Mouse (Mus musculus) T-cell, adult 2 months (primary cell): ENCODE results near the gene Ascc1.

Experiments
- DNase-seq: peaks from one replicate; pipeline ENCODE4 v3.0.0; 2022; ENCODE audit warnings: low spot score

Ascc1 gene

DNA sequence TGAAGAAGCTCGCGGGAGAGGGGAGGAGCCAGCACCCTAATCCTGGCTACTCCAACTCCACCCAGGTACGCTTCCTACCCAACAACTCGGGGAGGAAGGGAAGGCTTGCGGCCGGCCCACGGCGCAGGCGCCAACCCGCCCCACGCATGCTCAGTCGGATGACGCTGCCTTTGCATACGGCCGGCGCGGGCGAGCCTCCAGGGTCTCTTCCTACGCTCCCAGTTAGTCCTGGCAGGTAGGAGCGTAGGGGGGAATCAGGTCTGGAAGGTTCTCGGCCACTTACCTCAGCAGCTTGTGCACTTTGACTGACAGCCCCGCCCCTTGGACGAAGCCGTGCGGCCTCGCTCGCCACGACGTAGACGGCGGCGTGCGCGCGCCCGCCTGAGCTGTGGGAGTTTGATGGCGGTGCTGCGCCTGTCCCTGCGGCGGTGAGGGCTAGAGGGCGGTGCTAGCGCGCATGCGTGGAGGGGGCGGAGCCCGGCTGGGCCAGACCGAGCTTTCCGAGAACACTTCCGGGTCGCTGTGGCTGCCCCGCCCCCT is at the start of gene Ascc1, which contains the start of gene Anapc16:
TSS of gene Ascc1 (plus strand) at position 133 of the 540 bp plus-strand sequence.
TSS of gene Anapc16 (minus strand) at position 463 of the 540 bp plus-strand sequence.
- DNase-seq: peak; percentile 98

DNA sequence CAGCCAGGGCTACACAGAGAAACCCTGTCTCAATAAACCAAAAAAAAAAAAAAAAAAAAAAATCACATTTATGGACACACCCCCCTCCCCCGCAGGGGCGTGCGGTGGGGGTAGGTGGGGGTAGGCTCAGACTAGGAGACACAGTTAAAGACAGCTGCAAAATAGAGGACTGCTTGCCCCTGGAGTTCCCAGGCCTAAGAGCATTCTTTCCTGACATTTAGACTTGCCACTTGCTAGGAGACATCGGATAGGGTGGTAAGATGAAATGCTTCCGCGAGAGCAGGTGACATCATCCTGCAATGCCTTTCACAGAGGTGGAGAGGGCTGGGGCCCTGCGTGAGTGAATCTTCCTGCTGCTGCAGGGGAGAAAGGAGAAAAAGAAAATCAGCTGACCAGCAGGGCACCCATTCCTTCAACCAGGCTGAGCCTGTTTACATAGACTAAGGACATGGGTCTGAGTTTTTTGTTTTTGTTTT is 49.0 kb upstream of the Ascc1 start:
- peak; percentile 53 for DNase-seq

DNA sequence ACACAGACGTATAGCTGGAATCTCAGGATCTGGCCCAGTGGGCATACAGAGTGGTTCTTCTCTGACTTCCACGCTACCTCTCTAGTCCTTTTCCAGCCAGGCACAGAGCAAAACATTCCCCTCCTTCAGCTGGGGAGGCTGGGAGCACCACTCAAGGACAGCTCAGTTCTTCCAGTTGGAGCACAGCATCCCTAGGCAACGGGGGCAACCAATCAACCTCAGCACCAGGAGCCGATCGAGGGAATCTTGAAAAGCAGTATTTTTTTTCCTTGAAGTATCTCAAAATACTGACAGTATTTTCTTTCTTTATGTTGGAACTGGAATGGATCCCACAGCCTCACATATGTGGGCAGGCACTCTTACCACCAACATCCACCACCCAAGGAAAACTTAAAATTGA is 45.9 kb upstream of the Ascc1 start:
- no peak for DNase-seq

DNA sequence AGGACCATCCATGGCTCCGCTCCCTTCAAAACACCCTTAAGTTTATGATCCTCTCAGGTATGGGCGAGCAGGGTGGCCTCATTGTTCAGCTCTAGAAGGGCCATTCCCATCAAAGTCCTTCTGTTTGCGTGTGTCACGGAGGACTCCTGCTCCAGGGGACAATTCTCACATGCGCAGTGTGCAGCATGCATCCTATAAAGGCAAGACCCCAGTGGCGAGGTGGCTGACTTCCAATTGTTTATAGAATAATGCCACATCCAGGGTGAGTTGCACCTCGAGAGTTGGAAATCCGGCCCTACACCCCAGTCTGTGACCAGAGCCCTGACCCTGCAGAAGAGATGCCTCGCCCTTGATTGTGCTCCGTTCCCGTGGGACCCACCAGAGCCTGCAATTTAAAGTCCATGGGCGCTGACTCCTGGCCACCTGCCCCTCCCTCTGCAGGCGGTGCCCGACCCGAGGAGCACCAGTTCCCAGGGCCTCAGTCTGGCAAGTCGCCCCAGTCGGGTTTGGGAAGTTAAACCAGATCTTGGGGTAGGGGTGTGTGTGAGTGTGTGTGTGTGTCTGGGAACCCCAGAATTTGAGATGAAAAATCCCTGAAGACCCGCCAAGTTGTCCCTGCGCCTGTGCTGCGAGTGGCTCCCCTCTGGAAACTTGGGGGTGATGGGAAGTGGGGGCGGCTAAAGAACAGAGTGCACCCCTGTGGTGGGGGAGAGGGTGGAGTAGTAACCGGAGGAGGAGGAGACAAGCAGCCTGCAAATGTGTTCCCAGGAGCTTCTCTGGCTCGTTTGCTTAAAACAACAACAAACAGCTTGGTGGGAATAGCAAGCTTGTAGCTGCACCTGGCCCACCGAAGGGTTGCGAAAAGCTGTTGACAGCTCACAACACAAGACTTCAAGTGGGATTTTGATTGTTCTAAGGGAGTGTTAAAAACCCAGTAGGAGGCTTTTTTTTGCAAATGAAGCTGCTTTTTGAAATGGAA is 45.1 kb upstream of the Ascc1 start:
- DNase-seq: no peak

DNA sequence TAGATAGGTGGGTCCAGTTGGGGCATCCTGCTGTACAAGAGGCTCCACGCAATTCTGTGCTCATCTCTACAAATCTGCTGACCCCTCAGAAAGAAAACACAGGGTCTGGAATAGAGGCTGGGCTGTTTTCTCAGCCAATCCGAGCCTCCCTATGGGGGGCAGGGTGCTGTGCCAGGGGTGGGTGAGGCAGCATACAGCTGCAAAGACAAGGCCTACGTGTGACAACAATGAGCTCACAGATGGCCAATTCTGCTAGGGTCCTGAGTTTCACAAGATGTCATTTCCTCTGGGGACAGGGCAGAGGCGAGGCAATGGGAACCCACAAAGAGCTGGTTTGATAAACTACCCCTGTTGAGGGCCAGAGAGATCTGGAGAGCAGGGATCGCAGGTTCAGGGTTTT is 44.1 kb upstream of the Ascc1 start:
- no peak for DNase-seq

DNA sequence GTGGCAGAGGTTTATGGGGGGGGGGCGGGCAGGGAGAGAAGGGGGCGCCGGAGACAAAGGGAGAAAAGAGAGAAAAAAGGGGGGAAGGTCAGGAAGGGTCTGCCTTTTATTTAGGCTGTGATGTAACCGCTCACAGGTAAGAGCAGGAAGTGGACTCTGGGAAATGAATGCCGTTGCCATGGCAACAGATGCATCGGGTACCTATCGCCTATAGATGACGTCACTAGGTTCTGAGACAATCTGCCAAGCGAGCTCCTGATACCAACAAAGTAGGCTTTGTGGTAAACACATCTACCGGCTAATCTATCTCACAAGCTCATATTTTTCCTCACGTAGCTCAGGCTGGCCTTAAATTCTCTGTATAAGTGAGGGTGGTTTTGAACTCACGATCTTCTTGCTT is 43.1 kb upstream of the Ascc1 start:
- no peak for DNase-seq

DNA sequence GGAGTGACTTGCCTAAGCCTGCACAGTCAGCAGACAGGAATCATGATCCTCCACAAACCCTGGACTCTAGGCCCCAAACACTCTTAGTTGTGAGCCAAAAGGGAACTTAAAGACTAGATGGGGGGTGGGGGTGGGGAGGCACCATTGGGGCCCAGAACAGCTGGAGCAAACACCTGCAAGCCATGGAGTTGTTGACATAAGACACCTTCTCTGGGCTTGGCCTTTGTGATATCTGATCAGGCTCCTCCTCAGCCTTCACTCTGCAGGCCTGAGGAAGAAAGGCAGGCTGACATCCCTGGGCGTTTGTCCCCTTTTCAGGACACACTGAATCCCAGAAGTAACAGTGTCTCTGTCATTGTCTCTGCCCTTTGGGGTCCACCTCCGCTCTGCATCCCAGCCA is 39.0 kb upstream of the Ascc1 start:
- DNase-seq: no peak

DNA sequence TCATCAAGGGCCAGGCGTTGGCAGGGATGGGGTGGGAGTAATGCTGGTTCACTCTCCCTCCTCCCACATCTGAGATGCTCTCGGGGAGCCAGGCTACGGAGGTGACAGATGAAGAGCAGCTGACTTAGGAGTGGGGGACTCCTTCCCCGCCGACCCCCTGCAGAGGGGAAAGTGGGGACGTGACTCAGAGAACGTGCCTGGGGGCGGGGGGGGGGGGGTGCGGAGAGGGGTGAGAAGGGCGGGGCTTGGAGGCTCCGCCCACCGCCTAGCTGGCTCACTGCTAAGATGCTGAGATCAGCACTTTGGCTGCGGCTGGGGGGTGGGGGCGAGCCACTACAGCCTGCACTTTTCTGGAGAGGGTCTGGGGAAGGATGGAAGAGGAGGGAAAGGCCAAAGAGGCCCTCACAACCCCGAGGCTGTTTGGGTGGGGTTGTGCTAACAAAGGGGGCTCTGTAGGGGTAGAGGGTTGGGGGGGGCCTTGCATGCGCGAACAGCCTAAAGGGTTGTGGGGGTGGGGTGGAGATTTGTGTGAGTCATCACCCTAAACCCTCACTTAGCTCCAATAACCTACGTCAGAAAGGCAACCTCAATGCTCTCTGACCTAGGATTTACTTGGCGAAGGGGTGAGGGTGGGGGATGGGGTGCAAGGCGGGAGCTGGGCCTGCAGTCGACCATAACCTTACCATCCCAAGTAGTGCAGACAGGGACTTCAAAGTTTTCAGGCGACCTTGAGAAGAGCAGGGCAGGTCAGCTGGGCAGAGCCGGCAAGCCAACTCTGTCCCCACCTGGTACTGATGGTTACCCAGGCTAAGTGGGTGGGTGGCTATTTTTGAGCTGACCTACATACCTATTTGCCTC is 37.9 kb upstream of the Ascc1 start:
- peak; percentile 42 for DNase-seq

DNA sequence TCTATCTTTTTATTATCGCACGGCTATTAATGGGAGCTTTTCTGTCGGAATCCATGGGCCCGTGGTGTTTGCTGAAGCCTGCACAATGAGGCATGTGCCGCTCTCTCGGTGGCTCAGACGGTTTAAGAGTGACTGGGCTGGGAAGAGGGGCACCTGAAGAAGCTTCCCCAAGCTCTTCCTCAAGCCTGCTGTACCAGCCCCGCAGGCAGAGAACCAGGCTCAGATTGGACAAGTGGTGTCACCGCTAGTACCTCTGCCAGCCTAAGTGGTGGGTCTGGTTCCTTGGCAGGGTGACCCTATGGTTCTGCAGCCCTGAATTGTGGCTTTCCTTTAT is 37.3 kb upstream of the Ascc1 start:
- DNase-seq: no peak

DNA sequence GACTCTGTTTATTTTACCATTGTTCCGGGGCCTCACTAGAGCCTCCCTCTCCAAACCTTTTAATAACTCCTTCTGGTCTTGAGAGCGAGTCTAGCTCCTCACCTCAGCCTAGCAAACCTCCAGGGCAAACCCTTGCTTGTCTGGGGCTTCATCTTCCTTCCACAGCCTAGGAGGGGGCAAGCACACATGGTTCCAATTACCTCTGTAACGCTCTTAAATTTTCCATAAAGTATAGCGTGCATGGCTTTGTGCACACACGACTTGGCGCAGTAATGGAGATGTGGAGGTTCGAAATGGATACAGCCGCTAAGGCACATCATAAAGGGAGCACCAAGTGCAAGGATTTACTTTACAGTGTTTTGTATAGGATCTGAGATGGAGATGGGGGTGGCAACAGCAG is 36.8 kb upstream of the Ascc1 start:
- no peak for DNase-seq

DNA sequence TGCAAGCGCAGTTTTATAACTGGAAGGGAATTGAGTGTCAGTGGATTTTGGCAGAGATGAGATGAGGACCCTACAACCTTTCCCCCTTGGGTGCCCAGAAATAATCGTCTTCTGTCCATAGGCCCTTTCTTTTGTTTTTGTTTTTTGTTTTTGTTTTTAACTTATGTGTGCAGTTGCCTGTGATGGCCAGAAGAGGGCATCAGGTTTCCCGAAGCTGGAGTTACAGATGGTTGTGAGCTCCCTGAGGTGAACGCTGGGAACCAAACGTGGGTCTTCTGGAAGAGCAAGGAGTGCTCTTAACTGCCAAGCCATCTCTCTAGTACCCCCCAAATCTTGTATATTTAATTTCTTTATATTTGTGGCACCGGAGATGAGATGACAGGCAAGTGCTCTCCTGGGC is 35.9 kb upstream of the Ascc1 start:
- no peak for DNase-seq

DNA sequence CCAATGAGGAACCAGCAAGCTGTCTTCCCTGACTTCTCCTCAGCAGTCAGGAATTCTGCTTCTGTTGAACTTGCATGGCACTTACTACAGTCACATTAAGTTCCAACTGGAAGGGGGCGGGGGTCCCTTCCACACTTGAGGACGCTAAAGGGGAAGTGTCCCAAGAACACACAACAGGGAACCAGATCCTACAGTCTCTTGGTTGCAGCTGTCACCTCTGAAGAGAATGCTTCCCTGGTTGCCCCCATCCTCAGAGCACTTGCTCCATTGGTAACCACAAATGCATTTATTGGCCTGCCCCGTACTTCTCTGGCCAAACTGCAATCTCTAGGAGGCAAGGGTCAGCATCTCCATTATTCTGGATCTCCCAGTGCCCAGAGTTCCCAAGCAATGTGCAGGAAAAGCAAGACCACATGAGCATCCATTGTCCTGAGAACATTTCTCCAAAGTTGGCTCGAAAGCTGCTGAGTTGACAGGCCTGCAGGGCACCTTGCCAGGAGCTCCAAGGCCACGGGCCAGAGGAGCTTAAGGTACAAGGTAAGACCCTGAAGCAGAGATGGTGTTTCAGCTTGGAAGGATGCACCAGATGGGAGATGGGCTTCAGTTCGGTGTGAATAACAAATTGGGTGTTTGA is 35.2 kb upstream of the Ascc1 start:
- no peak for DNase-seq

DNA sequence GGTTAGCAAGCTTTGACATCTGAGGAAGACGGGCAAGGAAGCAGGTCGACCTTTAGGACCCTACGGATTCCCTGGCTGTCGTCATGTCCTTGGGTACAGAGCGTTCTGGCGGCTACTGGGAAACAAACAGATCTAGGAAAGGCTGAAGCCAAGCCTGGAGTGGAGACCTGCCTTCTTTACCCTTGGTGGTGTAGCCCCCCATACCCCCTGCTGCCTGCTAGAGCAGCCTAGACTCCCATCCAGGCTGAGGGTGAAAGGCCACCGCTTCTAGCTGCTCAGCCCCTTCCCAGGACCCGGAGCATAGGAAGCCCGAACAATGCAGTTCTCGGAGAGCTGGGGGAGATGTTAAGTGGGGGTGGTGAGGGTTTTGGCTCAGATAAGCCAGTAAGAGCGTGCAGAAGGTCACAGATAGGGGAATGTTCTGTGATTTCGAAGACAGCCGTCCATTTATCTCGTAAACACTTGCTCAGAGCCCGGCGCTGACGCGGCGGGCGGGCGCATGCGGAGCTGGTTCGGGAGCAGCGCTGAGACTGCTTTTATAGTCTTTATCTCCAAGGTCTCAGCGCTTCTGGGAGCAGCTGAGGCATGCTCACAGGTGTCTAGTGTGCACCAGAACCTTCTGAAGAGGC is 32.7 kb upstream of the Ascc1 start:
- DNase-seq: peak; percentile 64

DNA sequence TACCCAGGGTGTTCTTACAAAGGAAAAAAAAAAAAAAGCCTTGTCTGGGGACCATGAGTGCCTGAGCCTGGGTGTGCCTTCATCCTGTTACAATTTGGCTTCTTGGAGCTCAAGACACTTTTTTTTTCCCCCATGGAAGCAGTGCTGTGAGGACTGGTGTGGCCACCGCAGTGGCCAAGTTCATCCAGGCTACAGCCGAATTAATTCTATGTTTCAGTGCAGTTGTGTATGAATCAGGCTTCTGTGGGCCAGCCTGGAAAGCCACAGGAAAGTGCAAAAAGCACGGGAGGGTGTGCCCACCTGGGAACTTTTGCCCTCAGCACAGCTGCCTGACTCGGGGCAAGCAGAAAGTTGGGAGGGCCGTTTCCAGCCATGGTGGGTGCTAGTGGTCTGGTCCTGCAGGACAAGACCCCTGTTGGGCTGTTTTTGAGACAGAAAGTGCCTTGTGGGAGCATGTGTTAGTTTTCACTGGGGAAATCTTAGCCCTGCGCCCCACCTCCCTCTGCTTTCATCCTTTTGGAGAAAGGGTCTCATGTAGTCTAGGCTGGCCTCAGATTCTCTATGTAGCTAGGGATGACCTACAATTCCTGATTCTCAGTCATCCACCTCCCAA is 32.0 kb upstream of the Ascc1 start:
- no peak for DNase-seq

DNA sequence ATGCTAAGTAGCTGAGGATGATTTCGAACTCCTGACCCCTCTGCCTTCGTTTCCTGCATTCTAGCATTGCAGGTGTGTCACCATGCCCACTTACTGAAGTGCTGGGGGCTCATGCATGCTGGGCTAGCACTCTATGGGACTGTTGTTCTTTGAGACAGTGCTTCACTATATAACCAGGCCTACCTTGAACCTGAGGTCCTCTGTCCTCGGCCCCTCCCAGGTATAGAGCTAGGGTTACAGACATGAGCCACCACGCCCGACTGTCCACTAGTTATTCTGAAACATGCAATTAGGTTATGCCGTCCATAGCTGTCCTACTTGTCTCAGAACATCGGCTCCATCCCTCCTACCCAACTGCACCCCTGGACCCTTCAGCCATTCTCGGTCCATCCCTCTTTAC is 30.8 kb upstream of the Ascc1 start:
- DNase-seq: no peak

DNA sequence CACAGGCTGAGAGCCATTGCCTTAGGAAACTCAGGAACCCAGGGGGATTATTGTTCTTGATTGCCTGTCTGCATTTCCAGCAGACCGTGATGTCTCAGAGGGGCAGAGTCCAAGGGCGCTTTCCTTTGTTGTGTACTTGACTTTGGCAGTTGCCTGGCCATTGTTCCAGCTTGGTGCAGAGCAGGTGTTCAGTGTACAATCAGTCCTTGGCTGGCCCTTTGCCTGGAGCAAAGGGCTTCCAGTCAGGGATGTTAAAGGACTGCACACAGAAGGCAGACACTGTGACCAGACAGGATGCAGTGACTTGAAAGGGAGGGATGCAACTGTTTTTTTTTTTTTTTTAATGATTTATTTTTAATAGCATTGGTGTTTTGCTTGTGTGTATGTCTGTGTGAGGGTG is 30.1 kb upstream of the Ascc1 start:
- no peak for DNase-seq

DNA sequence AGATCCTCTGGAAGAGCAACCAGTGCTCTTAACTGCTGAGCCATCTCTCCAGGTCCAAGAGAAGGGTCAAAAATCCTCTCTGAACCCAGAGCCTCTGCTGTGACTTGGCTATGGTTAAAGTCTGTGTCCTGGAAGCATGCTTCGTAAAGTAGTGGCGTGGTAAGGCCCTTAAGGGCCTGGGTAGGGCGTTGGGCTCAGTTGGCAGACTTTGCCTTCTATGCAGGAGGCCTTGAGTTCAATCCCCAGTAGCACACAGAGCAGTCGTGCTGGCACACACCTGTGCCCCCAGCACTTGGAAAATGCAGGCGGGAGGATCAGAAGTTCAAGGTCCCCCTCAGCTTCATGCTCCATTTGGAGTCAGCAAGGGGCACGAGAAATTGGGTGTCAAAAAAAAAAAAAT is 29.6 kb upstream of the Ascc1 start:
- DNase-seq: no peak

DNA sequence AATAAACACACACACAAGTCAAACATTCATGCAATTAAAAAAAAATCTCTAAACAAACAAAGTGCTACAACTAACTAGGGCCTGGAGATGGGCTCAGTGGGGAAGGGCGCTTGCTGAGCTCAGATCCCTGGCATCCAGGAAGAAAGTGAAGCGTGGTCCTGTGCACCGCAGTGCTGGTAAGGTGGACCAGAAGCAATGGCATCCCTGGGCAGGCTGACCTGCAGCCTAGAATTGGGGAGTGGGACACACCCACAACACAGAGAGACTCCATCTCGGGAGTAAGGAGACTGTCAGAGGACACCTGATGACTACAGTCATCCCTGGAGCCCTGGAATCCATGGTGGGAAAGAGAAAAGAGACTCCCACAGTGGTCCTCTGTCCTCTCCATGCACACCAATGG is 29.2 kb upstream of the Ascc1 start:
- DNase-seq: no peak

DNA sequence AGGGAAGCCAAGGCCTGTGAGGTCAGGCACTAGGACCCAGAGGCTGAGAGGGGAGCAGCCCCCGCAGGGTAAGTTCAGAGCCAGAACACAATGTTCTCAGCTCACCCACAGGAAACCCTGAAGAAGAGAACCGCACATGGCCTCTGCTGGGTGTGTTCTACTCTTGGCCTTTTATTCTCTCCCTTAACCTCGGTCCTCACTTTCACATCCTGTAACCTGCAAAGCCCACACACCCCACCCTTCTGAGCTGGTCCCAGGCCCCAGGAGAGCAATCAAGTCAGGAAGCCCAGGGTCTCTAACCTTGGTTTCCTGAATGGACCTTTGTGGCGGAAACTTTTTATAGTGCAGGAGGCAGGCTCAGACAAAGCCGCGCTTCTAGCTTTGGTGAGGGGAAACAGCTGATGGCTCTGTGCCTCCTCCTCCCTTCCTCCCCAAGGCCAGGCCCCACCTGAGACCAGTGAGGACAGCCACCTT is 28.4 kb upstream of the Ascc1 start:
- DNase-seq: peak; percentile 87

DNA sequence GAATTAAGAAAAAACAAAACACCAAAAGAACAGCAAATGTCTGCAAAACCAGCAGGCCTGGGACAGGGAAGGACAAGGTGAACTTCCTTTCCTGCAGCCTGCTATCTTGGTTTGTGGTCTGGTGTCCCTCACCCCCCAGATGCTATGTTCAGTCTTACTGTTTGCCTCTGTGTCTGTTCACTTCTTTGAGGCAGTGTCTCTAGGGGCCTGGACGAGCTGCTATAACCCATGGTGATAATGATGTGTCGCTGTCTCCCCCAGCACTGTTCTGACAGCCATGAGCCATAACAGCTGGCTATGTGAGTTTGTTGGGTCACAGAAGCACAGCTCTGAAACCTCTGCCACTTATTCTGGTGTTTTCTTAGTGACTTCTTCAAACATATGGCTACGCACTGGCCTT is 27.8 kb upstream of the Ascc1 start:
- peak; percentile 32 for DNase-seq

DNA sequence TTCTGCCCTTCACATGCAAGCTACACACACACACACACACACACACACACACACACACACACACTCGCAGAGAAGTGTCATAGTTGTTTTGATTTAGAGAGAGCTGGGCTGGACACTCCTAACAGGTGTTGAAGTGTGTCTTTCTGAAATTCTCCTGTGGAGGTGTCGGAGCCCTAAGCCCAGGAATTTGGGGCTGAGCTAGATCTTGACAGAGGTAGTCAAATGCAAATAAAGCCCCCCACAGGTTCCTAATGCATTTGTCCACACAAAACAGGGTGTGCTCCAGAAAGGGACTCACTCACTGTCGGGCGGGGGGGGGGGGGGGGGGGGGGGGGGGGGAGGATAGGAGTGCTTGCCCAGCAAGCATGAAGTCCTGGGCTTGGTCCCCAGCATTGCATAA is 25.5 kb upstream of the Ascc1 start:
- DNase-seq: no peak
